Mouse (Mus musculus) heart, adult 2 months (tissue): Measurements from ENCODE around the gene Coro6. TPM values are rescaled to one million over a fixed set of nuclear protein-coding genes. Genes with fewer than 3 reads are reported as not detected.
A peak's percentile ranks its signal among the peaks of the same experiment; 100 is the strongest.

Experiments
- DNase-seq, 2 experiments: peaks; one replicate each; pipeline ENCODE4 v3.0.0; 2021
- H3K27ac ChIP-seq: fragments of 200-600 bp; 2 replicates; pipeline ENCODE4 v1.8.1; 2022
- H3K27me3 ChIP-seq: fragments of 200-500 bp; 2 replicates; pipeline ENCODE4 v1.6.1; 2012; ENCODE audit warnings: mild to moderate bottlenecking, low read length, inconsistent platforms, mixed read lengths; ENCODE audit not compliant: control insufficient read depth, insufficient read depth
- H3K36me3 ChIP-seq: fragments of 200-500 bp; 2 replicates; pipeline ENCODE4 v1.6.1; 2012; ENCODE audit warnings: low read length, inconsistent platforms; ENCODE audit not compliant: control insufficient read depth, insufficient read depth
- H3K4me1 ChIP-seq: fragments of 200-500 bp; 2 replicates; pipeline ENCODE4 v1.6.1; 2011; ENCODE audit warnings: low read length; ENCODE audit not compliant: control insufficient read depth, insufficient read depth
- H3K4me3 ChIP-seq: fragments of 200-600 bp; 2 replicates; pipeline ENCODE4 v1.8.1; 2022
- H3K79me2 ChIP-seq: fragments of 200-500 bp; replicated peaks from 2 replicates; pipeline ENCODE4 v1.6.1; 2012; ENCODE audit warnings: mild to moderate bottlenecking, inconsistent platforms, low read length, moderate library complexity, mixed read lengths; ENCODE audit not compliant: control insufficient read depth, insufficient read depth
- H3K9ac ChIP-seq: fragments of 200-500 bp; 2 replicates; pipeline ENCODE4 v1.6.1; 2012; ENCODE audit warnings: low read depth, mild to moderate bottlenecking, control low read depth, inconsistent platforms, low read length, mixed read lengths
- CTCF ChIP-seq: fragments of 200-600 bp; IDR thresholded peaks from 2 replicates; pipeline ENCODE4 v1.8.1; 2022; ENCODE audit warnings: antibody characterized with exemption, mild to moderate bottlenecking, moderate library complexity
- EP300 ChIP-seq: fragments of 200-500 bp; IDR thresholded peaks from 2 replicates; pipeline ENCODE4 v1.6.1; 2011; ENCODE audit warnings: low read depth, low read length, control low read depth; ENCODE audit not compliant: insufficient read depth
- POLR2A ChIP-seq: fragments of 200-500 bp; IDR thresholded peaks from 2 replicates; pipeline ENCODE4 v1.6.1; 2011; ENCODE audit warnings: mild to moderate bottlenecking, low read depth, low read length, control low read depth; ENCODE audit not compliant: insufficient read depth
- WGBS: fragments of 180-500 bp; shearing (Covaris S2); methylation state at CpG from one replicate; pipeline ENCODE4 v1.1.7; 2018; 5-methylcytosine and 5-hydroxymethylcytosine counted together
- intact Hi-C: fragments of 180-260 bp; cut with DNase I; formaldehyde crosslinking; loops from one replicate; pipeline ENCODE4 v1.15.1; 2025
- polyA plus RNA-seq: library from polyadenylated mRNA; depleted of rRNA; stranded (reverse); fragments of >200 nt; gene quantifications from 2 replicates; pipeline ENCODE4 v1.2.3, GENCODE M21; 2012
- total RNA-seq, 2 experiments: library from RNA; stranded (reverse); gene quantifications; 2 replicates each; pipeline ENCODE4 v1.2.3; 2021

Coro6 gene
- total and polyA plus RNA-seq, 3 experiments: 207 to 482 (median 213) TPM

DNA sequence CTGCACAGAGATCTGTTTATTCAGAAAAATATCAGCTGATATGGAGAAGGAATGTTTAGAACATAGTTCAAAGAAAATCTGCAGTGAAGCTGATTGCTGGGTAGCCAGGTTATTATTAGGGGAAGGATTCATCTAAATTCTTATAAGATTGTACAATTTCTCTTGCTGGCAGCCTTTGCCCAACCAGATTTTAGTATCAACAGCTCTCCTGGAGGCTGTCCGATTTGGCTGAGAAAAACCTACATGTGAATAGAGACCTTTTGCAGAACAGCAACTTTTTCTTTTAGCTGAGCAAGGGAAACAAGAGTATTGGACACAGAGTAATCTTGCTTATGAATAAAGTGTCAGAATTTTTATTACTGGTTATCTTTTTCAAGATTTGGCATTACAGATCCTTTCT lies 33.8 kb upstream of the Coro6 start:
- peak overlapping the region; percentile 15 for H3K27ac ChIP-seq
- peaks cover 1% of the 10 kb centered on the region for H3K4me1 ChIP-seq
- intact Hi-C loops: no loop called here
- 52% methylated on average over 1 of the region's 1 CpGs for WGBS
- H3K36me3 ChIP-seq: peaks cover 51% of the 10 kb centered on the region
- no peaks in the 10 kb centered on the region for H3K27me3 ChIP-seq
- TF ChIP-seq POLR2A: no peak
- H3K79me2 ChIP-seq: no peaks in the 10 kb centered on the region
- no peak for DNase-seq
- H3K9ac ChIP-seq: no peak overlapping the region
- no peak overlapping the region for H3K4me3 ChIP-seq

DNA sequence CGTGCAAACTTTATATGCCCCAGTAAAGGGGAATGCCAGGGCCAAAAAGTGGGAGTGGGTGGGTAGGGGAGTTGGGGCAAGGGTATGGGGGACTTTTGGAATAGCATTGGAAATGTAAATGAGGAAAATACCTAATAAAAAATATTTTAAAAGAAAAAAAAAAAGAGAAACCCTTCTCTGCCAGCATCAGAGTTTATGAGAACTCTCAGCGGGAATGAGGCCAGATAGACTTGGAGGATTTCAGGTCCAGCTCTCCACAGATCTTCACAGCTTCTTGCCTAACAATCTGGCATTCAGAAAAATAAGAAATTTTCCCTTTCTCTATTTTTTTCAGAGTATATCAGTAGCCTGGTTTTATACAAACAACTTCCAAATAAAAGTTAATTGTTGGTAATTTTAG lies 25.2 kb upstream of the Coro6 start:
- intact Hi-C loops: no loop called here
- Histone ChIP-seq H3K4me3 (no peak overlapping the region), H3K36me3 (peaks cover 46% of the 10 kb centered on the region), H3K27ac (peak overlapping the region; percentile 34), H3K9ac (no peak overlapping the region), H3K79me2 (no peaks in the 10 kb centered on the region), H3K27me3 (no peaks in the 10 kb centered on the region), H3K4me1 (peaks cover 15% of the 10 kb centered on the region)
- WGBS: 85% methylated on average over 2 of the region's 2 CpGs
- TF ChIP-seq CTCF (no peak), EP300 (no peak), POLR2A (no peak)
- DNase-seq: no peak

DNA sequence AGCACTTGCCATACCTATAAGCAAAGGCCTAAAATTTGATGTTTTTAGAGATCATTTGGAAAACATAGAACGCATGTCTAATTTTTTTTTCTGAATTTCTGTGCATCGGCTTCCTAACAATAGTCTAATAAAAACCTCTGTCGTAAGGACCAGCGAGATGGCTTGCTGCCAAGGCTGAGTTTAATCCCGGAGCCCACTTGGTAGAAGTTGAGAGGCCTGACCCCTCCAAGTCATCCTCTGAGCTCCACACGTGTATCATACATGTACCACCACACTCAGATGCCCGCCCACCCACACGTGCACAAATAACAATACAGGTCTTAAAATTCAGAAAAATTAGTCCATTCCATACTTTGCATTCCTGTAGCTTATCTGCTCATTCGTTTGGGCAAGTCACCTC lies 22.1 kb upstream of the Coro6 start:
- DNase-seq: no peak
- Histone ChIP-seq H3K79me2 (no peaks in the 10 kb centered on the region), H3K9ac (no peak overlapping the region), H3K27ac (peak overlapping the region; percentile 88), H3K4me1 (peaks cover 40% of the 10 kb centered on the region), H3K36me3 (peaks cover 76% of the 10 kb centered on the region), H3K27me3 (no peaks in the 10 kb centered on the region), H3K4me3 (no peak overlapping the region)
- 37% methylated on average over 9 of the region's 9 CpGs for WGBS
- intact Hi-C loops: loop anchor here (5.0 kb wide), 1 partner anchor 73 kb away; no protein-coding TSS in a partner anchor
- no peak for TF ChIP-seq EP300
- no peak for TF ChIP-seq CTCF
- no peak for TF ChIP-seq POLR2A

DNA sequence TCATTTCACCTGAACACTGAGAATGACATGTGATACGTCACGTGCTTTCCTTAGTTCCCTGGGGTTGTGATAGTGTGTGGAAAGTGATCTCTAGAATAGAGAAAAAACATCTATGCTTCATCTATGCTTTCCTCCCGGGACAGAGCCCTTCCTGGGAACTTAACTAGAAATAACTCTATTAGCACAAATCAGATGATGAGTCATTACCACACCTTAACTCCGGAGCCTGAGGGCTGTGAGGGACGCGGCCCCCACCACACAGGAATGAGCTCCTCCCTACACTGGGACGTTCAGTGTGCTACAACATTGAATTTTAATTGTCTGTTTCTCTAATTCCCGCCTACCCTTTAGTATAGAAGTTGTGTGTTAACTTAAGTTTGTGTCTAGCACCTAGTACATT lies 21.2 kb upstream of the Coro6 start:
- Histone ChIP-seq H3K4me1 (peaks cover 47% of the 10 kb centered on the region), H3K4me3 (no peak overlapping the region), H3K36me3 (peaks cover 84% of the 10 kb centered on the region), H3K79me2 (no peaks in the 10 kb centered on the region), H3K9ac (no peak overlapping the region; the same call in 1 of the 2 replicates), H3K27me3 (no peaks in the 10 kb centered on the region), H3K27ac (peak overlapping the region; percentile 88)
- WGBS: 25% methylated on average over 8 of the region's 8 CpGs
- DNase-seq: no peak
- intact Hi-C loops: loop anchor here (5.0 kb wide), 1 partner anchor 74 kb away; no protein-coding TSS in a partner anchor
- TF ChIP-seq CTCF: no peak
- no peak for TF ChIP-seq EP300
- TF ChIP-seq POLR2A: no peak

DNA sequence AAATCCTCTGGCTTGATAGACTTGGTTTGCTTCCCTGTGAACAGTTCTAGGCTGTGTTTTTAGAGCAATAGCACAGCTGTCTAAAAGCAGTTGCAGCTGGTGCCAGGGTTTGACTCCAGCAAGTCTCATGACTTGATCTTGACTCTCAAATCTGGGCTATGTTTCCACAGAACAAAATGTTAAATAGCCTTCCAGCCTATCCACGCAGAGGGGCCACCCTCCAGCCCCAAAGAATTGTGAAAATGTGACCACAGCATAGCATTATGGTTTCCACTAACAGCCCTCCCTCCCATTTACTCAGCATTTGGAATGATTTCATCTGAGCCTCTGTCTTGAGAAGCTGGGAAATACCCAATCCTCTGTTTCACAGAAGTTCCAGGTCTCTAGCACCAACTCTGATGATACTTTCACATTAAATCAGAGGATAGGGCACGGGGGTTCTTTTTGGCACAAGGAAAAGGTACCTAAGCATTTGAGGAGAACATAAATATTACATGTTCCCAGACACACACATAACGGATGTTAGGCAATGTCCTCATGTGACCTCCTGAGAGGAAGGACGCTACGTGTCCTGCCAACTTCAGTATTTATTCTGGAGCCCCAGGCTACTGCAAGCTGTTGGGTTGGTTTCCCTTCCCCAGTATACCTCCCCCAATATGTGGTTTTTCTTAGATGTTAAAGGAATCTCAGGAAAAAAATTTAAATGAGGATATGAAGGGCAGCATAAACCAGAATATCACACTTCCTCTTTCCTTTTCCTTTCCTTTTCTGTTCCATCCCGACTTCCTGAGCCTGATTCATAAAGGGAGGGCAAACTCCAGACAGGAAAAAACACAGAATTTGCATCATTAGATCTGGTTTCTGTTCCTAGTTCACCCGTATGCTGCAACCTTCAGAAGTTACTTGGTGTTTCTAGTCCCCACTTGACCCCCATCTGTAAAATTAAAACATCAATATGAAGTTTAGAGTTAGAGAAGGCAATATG lies 19.7 kb upstream of the Coro6 start:
- no peaks in the 10 kb centered on the region for H3K79me2 ChIP-seq
- WGBS: 6% methylated on average over 7 of the region's 7 CpGs
- peak overlapping the region; percentile 39 for H3K9ac ChIP-seq
- peaks cover 93% of the 10 kb centered on the region for H3K36me3 ChIP-seq
- H3K4me3 ChIP-seq: no peak overlapping the region
- intact Hi-C loops: loop anchor here (2.0 to 5.0 kb wide), 2 partner anchors 26 to 75 kb away; no protein-coding TSS in a partner anchor
- peaks cover 54% of the 10 kb centered on the region for H3K4me1 ChIP-seq
- H3K27ac ChIP-seq: peak overlapping the region; percentile 88
- peak; percentile 75 to 83 for DNase-seq
- TF ChIP-seq CTCF (no peak), EP300 (peak; percentile 90), POLR2A (peak; percentile 30; the same call in 1 of the 2 replicates)
- no peaks in the 10 kb centered on the region for H3K27me3 ChIP-seq

DNA sequence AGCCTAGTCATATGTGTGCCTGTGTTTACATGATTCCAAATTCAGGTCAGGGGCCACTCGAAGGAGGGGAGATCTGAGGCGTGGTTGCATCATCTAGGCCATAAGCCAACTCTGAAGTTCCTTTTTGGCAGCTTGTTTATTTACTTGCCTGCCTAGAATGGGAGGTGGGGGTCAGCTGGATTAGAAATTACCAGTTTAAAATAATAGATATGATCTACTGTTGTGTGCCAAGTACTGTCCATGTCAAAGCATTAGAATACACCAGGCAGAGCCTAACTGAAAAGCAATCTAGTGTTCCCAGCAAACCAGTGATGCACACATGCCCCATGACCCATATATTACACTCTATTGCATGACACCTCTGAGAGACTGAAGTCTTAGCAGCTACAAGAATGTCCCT lies 17.3 kb upstream of the Coro6 start:
- TF ChIP-seq CTCF (no peak), EP300 (peak; percentile 94; the same call in 1 of the 2 replicates), POLR2A (0 out of 2 replicates have a peak, but pooled peaks have one; percentile 20)
- peak overlapping the region; percentile 88 for H3K27ac ChIP-seq
- peaks cover 82% of the 10 kb centered on the region for H3K36me3 ChIP-seq
- no peak overlapping the region for H3K4me3 ChIP-seq
- H3K9ac ChIP-seq: no peak overlapping the region
- H3K27me3 ChIP-seq: no peaks in the 10 kb centered on the region
- intact Hi-C loops: loop anchor here (5.0 kb wide), 2 partner anchors 78 to 228 kb away; partner anchors contain the start of gene Ssh2
- peak; percentile 64 to 82 for DNase-seq
- H3K79me2 ChIP-seq: no peaks in the 10 kb centered on the region
- H3K4me1 ChIP-seq: peaks cover 54% of the 10 kb centered on the region
- 1% methylated on average over 2 of the region's 2 CpGs for WGBS
